21 mouse cellular contexts compared by ENCODE assay signal in the genomic region with DNA sequence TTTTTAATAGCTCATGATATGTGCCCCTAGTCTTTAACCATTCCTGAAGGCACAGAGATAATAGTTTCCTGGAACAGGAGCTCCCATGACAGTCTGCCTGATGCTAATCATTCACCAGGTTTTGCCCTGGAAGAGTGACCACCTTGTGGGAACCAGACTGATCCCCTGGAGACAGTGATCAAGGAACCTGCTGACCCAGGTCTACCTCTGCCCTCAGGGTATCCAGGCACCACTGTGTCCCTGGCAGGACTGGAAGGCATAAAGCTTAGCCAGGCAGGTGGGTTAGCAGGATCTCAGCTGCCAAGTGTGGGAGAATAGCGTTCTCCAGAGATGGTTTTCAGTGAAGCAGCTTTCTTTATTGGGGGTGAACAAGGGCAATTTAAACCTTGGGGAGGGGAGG.
DNase-seq lines count a peak whose midpoint lies in the region; ATAC-seq and TF ChIP-seq lines count a peak whose summit lies in the region.
"Had no signal": no experiment of that assay in that cellular context is flagged by ENCODE, and none has a peak within 500 bp of the region (broad histone marks: within the 10 kb centered on the region; RNA-seq: fewer than 3 reads in every experiment).

No protein-coding gene starts in this region.

- 37% methylated on average over 1 of the region's 1 CpGs for WGBS in kidney, postnatal 0 days

- no peaks in the 10 kb centered on the region for H3K4me1 ChIP-seq in kidney, postnatal 0 days (replicated peaks; ENCODE audit: insufficient read depth, low read length)
- H3K4me1 ChIP-seq: embryonic facial prominence, embryonic 12.5 days; heart, embryonic 13.5 days had no signal

- no peaks in the 10 kb centered on the region for H3K36me3 ChIP-seq in kidney, postnatal 0 days (ENCODE audit: insufficient read depth, low read length)
- H3K36me3 ChIP-seq: embryonic facial prominence, embryonic 12.5 days; G1E; heart, embryonic 13.5 days had no signal

- no peak overlapping the region for H3K27ac ChIP-seq in kidney, postnatal 0 days
- H3K27ac ChIP-seq: embryonic facial prominence, embryonic 12.5 days; forebrain, embryonic 13.5 days; heart, embryonic 13.5 days had no signal

- H3K9ac ChIP-seq in kidney, postnatal 0 days (ENCODE audit: low read depth, low read length) = no peak overlapping the region
- H3K9ac ChIP-seq: embryonic facial prominence, embryonic 12.5 days; forebrain, embryonic 13.5 days; forebrain, postnatal 0 days; heart, embryonic 13.5 days had no signal

- H3K27me3 ChIP-seq in kidney, postnatal 0 days (ENCODE audit: insufficient read depth, low read length) = no peaks in the 10 kb centered on the region
- H3K27me3 ChIP-seq: embryonic facial prominence, embryonic 12.5 days; forebrain, embryonic 13.5 days; heart, embryonic 13.5 days had no signal

- H3K9me3 ChIP-seq in kidney, postnatal 0 days (replicated peaks; ENCODE audit: low read length) = no peaks in the 10 kb centered on the region
- H3K9me3 ChIP-seq: embryonic facial prominence, embryonic 12.5 days; forebrain, embryonic 13.5 days; G1E; heart, embryonic 13.5 days had no signal

- peak; percentile 85 for DNase-seq in heart, adult 11 months
- DNase-seq in heart, adult 18-20 months = no peak
- peak; percentile 45 for DNase-seq in kidney, adult 9 months
- no peak for DNase-seq in kidney, postnatal 0 days (ENCODE audit: low spot score)
- DNase-seq in kidney, postnatal 36 days = peak; percentile 36 to 51
- DNase-seq in spleen, postnatal 4 days (ENCODE audit: low spot score in 2 of 2) = no peak
- DNase-seq: adrenal gland, adult 8-10 months; adrenal gland, postnatal 36 days; B cell, adult 2 months; cerebellum, adult 2 months; cerebellum, postnatal 10 days; embryo, embryonic 11 days; forebrain, postnatal 0 days; gastrocnemius, postnatal 14 days; heart, postnatal 36 days had no signal

- H3K4me3 ChIP-seq in kidney, postnatal 0 days (replicated peaks; ENCODE audit: low read depth, low read length) = no peak overlapping the region
- H3K4me3 ChIP-seq: embryonic facial prominence, embryonic 12.5 days; forebrain, embryonic 13.5 days; heart, embryonic 13.5 days had no signal

- no peak for TF ChIP-seq CTCF in kidney, postnatal 0 days (IDR thresholded peaks at IDR 0.05; ENCODE audit: low read depth)

- no peak overlapping the region for H3K4me2 ChIP-seq in kidney, postnatal 0 days (ENCODE audit: low read length)
- H3K4me2 ChIP-seq: embryonic facial prominence, embryonic 12.5 days; forebrain, embryonic 13.5 days; heart, embryonic 13.5 days had no signal

- ATAC-seq in kidney, postnatal 0 days (replicated peaks; ENCODE audit: low FRiP score, low read depth) = peak; percentile 49; the same call in 1 of the 2 replicates
- no peak for ATAC-seq in erythroblast, adult 5-6 weeks (replicated peaks; ENCODE audit: low FRiP score, poor library complexity, severe bottlenecking)
- ATAC-seq: CD4-positive, CD25-positive, alpha-beta regulatory T cell, adult 4 months; forebrain, embryonic 13.5 days; forebrain, postnatal 0 days had no signal

Comparison
In these comparisons a context has a peak if more than half of its experiments do, and no peak if none do; other contexts are left out.
1. DNase-seq: peak in heart, adult 11 months (single experiment), kidney, adult 9 months (single experiment) and kidney, postnatal 36 days (2 of 2); none in heart, adult 18-20 months (0 of 2), kidney, postnatal 0 days (single experiment) and spleen, postnatal 4 days (0 of 2).